Mouse (Mus musculus): ENCODE results near the gene Vill.

DNA sequence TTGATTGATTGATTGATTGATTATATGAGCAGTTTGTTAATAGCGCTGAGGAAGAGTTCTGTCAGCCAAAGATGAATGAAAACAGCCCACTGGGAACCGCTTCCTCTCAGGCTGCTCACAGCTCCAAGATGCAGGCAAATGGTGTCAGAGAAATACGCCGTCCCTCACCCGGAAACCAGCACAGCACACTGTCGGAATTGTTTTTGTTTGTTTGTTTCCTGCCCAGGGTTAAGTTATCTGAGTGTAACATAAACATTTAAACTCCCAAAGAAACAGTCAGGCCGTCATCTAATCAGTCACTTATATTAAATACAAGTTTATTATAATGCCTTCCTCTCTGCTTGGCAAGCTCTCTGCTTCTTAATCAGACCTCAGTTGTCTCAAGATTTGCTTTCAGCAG lies 43.7 kb upstream of the Vill start:
- TF ChIP-seq POLR2A (IDR thresholded peaks at IDR 0.05; ENCODE audit: low read depth, low read length): no peak
- no peak for TF ChIP-seq CTCF (IDR thresholded peaks at IDR 0.05; ENCODE audit: extremely low read depth, insufficient read length, insufficient replicate concordance, low read depth, low read length)

Data from small intestine, adult 2 months (tissue).